Mouse (Mus musculus): Measurements from ENCODE around the gene Otos. TPM values are rescaled to one million over a fixed set of nuclear protein-coding genes. Genes with fewer than 3 reads are reported as not detected.

The Otos gene
- 0.24 and 0.47 TPM in 2 replicates for polyA plus RNA-seq (2015; fragmentation: Nextera tagmentation; extraction: Ambion mirVana)

DNA sequence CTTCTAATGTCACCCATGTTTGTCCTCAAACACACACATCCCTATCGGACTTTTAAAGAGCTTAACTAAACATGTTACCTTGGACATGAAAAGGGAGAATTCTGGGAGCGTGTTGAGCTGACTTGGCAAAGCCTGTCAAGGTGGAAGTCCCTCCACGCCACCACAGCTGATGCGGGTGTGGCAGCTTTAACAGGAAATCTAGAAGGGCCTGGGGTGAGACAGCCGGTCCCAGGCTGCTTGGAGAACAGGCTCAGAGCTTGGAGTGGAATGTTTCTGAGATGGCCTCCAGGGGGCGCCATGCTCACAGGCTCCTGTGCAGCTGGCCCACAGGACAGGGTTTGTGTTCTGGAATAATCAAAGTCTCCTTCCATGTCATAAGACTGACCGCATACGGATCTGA, at the start of gene Otos:
Gene Otos, minus strand, starts transcription at position 169 of the 400 bp plus-strand sequence.
- peak within 1 kb of the TSS; percentile 22 for H3K4me2 ChIP-seq (ENCODE audit: low read depth, low read length)
- 0 out of 2 replicates have a peak, but pooled peaks have one; percentile 47 for ATAC-seq (replicated peaks; ENCODE audit: extremely low read depth, insufficient read depth, low FRiP score)
- 23% methylated on average over 8 of the region's 8 CpGs for WGBS

DNA sequence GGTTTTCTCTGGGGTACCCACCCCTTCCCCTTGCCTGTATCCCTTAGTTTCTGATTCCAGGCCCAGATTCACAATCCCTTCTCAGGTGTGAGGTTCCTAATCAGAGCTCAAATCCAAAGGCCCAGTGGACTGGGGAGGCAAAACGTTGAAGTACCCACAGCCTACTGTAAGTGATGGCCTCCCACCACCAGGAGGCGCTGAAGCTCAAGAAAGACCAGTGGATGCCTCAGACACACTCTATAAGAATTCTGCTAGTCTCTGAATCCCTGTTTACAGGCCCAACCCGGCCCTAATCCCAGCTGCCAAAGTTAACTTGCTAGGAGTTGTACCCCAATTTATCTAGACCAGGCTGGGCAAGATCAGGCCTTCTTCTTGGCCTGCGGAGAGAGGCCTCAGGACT, 48.2 kb upstream of the Otos start:
- no peak overlapping the region for H3K27ac ChIP-seq (ENCODE audit: low read length)
- no peaks in the 10 kb centered on the region for H3K36me3 ChIP-seq (ENCODE audit: control insufficient read depth, insufficient read depth)
- H3K9ac ChIP-seq (ENCODE audit: low read length): no peak overlapping the region
- H3K9me3 ChIP-seq (replicated peaks; ENCODE audit: control insufficient read depth, low read length): no peaks in the 10 kb centered on the region
- WGBS: 32% methylated on average over 4 of the region's 4 CpGs
- no peaks in the 10 kb centered on the region for H3K27me3 ChIP-seq (ENCODE audit: control insufficient read depth, insufficient read depth, low read length)
- H3K4me1 ChIP-seq (ENCODE audit: control insufficient read depth, insufficient read depth, low read length): peaks cover 28% of the 10 kb centered on the region
- no peak overlapping the region for H3K4me2 ChIP-seq (ENCODE audit: low read depth, low read length)
- ATAC-seq (replicated peaks; ENCODE audit: extremely low read depth, insufficient read depth, low FRiP score): no peak
- no peak overlapping the region for H3K4me3 ChIP-seq (ENCODE audit: low read length)

More for the DNA sequence above, at the start of gene Otos:
- Histone ChIP-seq H3K4me3 (ENCODE audit: low read length) (no peak within 1 kb of the TSS), H3K27ac (ENCODE audit: low read length) (no peak within 1 kb of the TSS), H3K27me3 (ENCODE audit: control insufficient read depth, insufficient read depth, low read length) (no peaks in the 10 kb centered on the region), H3K9ac (ENCODE audit: low read length) (no peak within 1 kb of the TSS), H3K9me3 (replicated peaks; ENCODE audit: control insufficient read depth, low read length) (no peaks in the 10 kb centered on the region), H3K36me3 (ENCODE audit: control insufficient read depth, insufficient read depth) (no peaks in the 10 kb centered on the region), H3K4me1 (ENCODE audit: control insufficient read depth, insufficient read depth, low read length) (peaks cover 3% of the 10 kb centered on the region; the same call in 1 of the 2 replicates)

DNA sequence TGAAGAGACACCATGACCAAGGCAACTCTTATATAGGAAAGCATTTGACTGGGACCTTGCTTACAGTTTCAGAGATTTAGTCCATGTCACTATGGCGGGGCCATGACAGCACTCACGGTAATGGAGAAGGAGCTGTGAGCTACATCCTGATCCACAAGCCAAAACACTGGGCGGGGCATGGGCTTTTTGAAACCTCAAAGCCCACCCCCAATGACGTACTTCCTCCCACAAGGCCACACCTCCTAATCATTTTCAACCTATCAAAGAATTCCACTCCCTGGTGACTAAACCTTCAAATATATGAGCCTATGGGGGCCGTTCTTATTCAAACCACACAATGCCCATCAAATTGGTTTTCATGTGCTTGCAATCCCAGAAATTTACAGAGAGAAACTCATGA, 47.1 kb upstream of the Otos start:
- 87% methylated on average over 5 of the region's 5 CpGs for WGBS
- no peak overlapping the region for H3K9ac ChIP-seq (ENCODE audit: low read length)
- no peak overlapping the region for H3K4me3 ChIP-seq (ENCODE audit: low read length)
- no peak overlapping the region for H3K4me2 ChIP-seq (ENCODE audit: low read depth, low read length)
- no peak overlapping the region for H3K27ac ChIP-seq (ENCODE audit: low read length)
- no peaks in the 10 kb centered on the region for H3K36me3 ChIP-seq (ENCODE audit: control insufficient read depth, insufficient read depth)
- ATAC-seq (replicated peaks; ENCODE audit: extremely low read depth, insufficient read depth, low FRiP score): no peak
- peaks cover 24% of the 10 kb centered on the region for H3K4me1 ChIP-seq (ENCODE audit: control insufficient read depth, insufficient read depth, low read length)
- no peaks in the 10 kb centered on the region for H3K9me3 ChIP-seq (replicated peaks; ENCODE audit: control insufficient read depth, low read length)
- no peaks in the 10 kb centered on the region for H3K27me3 ChIP-seq (ENCODE audit: control insufficient read depth, insufficient read depth, low read length)

DNA sequence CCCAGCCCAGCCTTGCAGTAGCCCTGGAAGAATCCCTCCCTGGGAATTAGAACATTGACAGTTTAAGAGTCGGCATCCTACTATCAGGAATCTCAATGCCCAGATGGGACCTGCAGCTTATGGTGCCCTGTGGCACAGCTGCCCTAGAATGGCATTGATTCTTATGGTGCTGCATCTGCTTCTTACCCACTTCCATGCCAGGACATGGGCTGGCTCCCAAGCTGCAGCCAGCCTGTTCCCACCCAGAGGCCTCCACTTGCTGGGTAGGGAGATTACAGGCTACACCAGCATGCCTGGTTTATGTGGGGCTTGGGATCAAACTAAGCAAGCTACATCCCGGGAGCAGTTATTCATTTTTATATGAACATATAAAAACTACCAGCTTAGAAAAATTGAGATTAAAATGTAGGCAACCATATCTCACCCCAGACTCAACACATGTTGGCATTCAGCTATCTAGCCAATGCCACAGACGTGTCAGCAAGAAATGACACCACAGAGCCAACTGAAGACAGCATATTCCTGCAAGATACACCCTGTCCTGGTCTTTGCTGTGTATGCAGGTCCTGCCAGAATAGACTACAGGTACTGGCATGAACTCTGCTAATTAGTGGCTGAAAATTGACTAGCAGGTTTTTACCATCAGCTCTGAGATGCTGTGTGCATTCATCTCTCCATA, 42.7 kb upstream of the Otos start:
- H3K4me1 ChIP-seq (ENCODE audit: control insufficient read depth, insufficient read depth, low read length): no peaks in the 10 kb centered on the region
- H3K9ac ChIP-seq (ENCODE audit: low read length): no peak overlapping the region
- H3K27ac ChIP-seq (ENCODE audit: low read length): no peak overlapping the region
- H3K36me3 ChIP-seq (ENCODE audit: control insufficient read depth, insufficient read depth): no peaks in the 10 kb centered on the region
- H3K4me3 ChIP-seq (ENCODE audit: low read length): no peak overlapping the region
- no peak overlapping the region for H3K4me2 ChIP-seq (ENCODE audit: low read depth, low read length)
- 77% methylated on average over 3 of the region's 3 CpGs for WGBS
- no peaks in the 10 kb centered on the region for H3K27me3 ChIP-seq (ENCODE audit: control insufficient read depth, insufficient read depth, low read length)
- H3K9me3 ChIP-seq (replicated peaks; ENCODE audit: control insufficient read depth, low read length): no peaks in the 10 kb centered on the region
- ATAC-seq (replicated peaks; ENCODE audit: extremely low read depth, insufficient read depth, low FRiP score): no peak

DNA sequence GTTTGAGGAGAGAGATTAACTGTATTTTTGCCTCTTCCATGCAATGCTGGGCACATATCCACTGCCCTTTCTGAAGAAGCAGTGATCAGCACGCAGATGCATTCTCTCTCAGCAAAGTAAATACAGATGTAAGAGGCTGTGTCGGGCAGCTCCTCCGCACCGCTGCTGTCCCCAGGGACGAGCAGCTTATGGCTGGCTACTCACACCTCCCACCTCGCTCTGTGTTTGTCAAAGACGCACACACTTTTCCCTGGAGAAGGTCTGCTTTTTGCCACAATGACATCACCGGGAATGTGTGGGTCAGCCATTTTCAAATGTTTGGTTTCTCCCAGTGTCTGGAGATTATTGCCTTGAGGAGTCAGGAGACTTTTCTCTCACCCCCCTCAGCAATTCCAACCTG, 38.4 kb upstream of the Otos start:
- WGBS: 45% methylated on average over 8 of the region's 8 CpGs
- no peak overlapping the region for H3K4me3 ChIP-seq (ENCODE audit: low read length)
- H3K9ac ChIP-seq (ENCODE audit: low read length): no peak overlapping the region
- H3K4me1 ChIP-seq (ENCODE audit: control insufficient read depth, insufficient read depth, low read length): no peaks in the 10 kb centered on the region
- no peaks in the 10 kb centered on the region for H3K9me3 ChIP-seq (replicated peaks; ENCODE audit: control insufficient read depth, low read length)
- no peaks in the 10 kb centered on the region for H3K27me3 ChIP-seq (ENCODE audit: control insufficient read depth, insufficient read depth, low read length)
- H3K27ac ChIP-seq (ENCODE audit: low read length): no peak overlapping the region
- H3K4me2 ChIP-seq (ENCODE audit: low read depth, low read length): no peak overlapping the region
- ATAC-seq (replicated peaks; ENCODE audit: extremely low read depth, insufficient read depth, low FRiP score): no peak
- H3K36me3 ChIP-seq (ENCODE audit: control insufficient read depth, insufficient read depth): no peaks in the 10 kb centered on the region

DNA sequence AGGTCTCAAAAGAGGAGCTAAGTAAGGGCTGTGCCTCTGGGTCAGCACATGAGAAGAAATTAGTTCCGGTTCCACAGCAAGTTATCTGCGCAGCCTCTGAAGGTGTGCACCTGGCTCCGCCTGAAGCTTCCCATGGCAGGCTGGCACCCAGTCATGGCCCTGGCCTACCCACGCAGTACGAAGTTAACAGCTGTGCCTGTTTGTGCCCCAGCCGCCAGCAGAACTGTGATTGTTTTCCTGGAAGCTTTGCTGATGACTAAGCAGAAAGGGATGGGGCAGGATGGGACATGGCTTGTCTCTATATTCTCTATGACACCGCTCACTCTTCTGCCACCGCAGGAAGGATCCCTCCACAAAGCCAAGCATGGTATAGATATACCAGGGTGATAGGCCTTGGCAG, 34.5 kb upstream of the Otos start:
- H3K4me3 ChIP-seq (ENCODE audit: low read length): no peak overlapping the region
- H3K9me3 ChIP-seq (replicated peaks; ENCODE audit: control insufficient read depth, low read length): no peaks in the 10 kb centered on the region
- H3K27ac ChIP-seq (ENCODE audit: low read length): no peak overlapping the region
- H3K9ac ChIP-seq (ENCODE audit: low read length): no peak overlapping the region
- no peak overlapping the region for H3K4me2 ChIP-seq (ENCODE audit: low read depth, low read length)
- no peaks in the 10 kb centered on the region for H3K36me3 ChIP-seq (ENCODE audit: control insufficient read depth, insufficient read depth)
- 86% methylated on average over 8 of the region's 8 CpGs for WGBS
- H3K27me3 ChIP-seq (ENCODE audit: control insufficient read depth, insufficient read depth, low read length): 0 out of 2 replicates have a peak, but pooled peaks cover 2% of the 10 kb centered on the region
- H3K4me1 ChIP-seq (ENCODE audit: control insufficient read depth, insufficient read depth, low read length): no peaks in the 10 kb centered on the region
- ATAC-seq (replicated peaks; ENCODE audit: extremely low read depth, insufficient read depth, low FRiP score): no peak

DNA sequence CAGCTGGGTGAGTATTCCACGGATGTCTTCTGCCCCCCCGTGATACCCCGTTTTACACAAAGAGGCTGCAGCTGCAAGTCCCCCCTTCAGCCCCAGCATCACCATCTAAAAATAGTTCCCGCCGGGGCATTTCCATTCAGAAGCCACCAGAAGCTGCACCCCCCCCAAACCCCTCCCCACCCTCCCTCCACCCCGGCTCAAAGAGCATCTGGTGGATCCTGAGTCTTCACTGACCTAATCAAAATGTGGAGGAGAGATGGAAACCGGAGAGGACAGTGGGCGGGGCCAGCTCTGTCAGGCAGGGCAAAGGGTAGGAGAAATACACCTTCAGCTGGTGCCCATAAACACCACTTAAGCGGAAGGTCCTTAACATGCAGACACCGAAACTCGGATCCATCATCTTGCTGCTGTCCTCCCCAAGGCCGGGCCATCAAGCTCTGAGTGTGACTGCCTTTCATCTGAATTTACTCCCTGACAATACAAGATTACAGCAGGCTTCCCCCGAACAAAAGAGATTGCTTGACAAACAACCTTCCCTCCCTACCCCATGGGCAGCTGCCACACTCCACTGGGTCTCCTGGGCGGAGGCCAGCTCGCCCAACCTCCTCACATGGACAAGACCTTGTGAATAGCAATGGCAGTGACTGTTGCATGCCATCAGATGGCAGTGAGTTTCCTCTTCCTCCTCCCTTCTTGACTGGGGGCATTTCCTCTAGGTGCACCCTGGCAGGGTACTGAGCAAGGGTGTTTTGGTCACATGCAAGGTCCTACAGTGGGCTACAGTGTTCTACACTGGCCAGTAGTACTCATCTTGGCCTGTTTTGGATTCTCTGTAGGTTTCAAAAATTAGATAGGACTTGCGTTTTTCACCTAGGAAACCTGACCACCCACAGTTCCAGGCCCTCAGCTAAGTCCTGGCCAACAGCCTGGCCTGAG, 32.3 kb upstream of the Otos start:
- Histone ChIP-seq H3K4me1 (ENCODE audit: control insufficient read depth, insufficient read depth, low read length) (peaks cover 5% of the 10 kb centered on the region), H3K36me3 (ENCODE audit: control insufficient read depth, insufficient read depth) (no peaks in the 10 kb centered on the region), H3K27ac (ENCODE audit: low read length) (no peak overlapping the region), H3K4me2 (ENCODE audit: low read depth, low read length) (peak overlapping the region; percentile 13; the same call in 1 of the 2 replicates), H3K27me3 (ENCODE audit: control insufficient read depth, insufficient read depth, low read length) (0 out of 2 replicates have a peak, but pooled peaks cover 2% of the 10 kb centered on the region), H3K4me3 (ENCODE audit: low read length) (no peak overlapping the region), H3K9ac (ENCODE audit: low read length) (no peak overlapping the region), H3K9me3 (replicated peaks; ENCODE audit: control insufficient read depth, low read length) (no peaks in the 10 kb centered on the region)
- WGBS: 46% methylated on average over 16 of the region's 16 CpGs
- no peak for ATAC-seq (replicated peaks; ENCODE audit: extremely low read depth, insufficient read depth, low FRiP score)

DNA sequence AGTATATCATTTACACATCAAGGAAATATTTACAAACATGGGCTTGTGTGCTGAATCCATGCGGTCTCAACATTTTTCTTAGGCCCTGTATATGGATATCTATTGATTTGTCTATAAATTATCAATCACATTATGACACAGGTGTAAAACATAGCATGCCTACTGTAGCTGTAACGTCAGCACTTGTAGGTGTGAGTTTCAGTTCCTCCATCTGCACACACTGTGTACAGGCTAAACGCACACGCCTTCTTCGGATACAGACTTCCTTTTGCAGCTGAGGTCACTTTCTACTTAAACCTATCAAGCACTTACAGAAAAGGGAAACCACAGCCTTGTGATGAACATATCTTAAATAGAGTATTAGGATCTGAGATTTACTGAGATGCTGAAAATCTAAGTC, 30.1 kb upstream of the Otos start:
- no peak for ATAC-seq (replicated peaks; ENCODE audit: extremely low read depth, insufficient read depth, low FRiP score)
- Histone ChIP-seq H3K36me3 (ENCODE audit: control insufficient read depth, insufficient read depth) (no peaks in the 10 kb centered on the region), H3K27me3 (ENCODE audit: control insufficient read depth, insufficient read depth, low read length) (0 out of 2 replicates have a peak, but pooled peaks cover 2% of the 10 kb centered on the region), H3K9me3 (replicated peaks; ENCODE audit: control insufficient read depth, low read length) (no peaks in the 10 kb centered on the region), H3K27ac (ENCODE audit: low read length) (no peak overlapping the region), H3K4me2 (ENCODE audit: low read depth, low read length) (no peak overlapping the region), H3K4me1 (ENCODE audit: control insufficient read depth, insufficient read depth, low read length) (peaks cover 5% of the 10 kb centered on the region), H3K4me3 (ENCODE audit: low read length) (no peak overlapping the region), H3K9ac (ENCODE audit: low read length) (no peak overlapping the region)
- WGBS: 85% methylated on average over 5 of the region's 5 CpGs

DNA sequence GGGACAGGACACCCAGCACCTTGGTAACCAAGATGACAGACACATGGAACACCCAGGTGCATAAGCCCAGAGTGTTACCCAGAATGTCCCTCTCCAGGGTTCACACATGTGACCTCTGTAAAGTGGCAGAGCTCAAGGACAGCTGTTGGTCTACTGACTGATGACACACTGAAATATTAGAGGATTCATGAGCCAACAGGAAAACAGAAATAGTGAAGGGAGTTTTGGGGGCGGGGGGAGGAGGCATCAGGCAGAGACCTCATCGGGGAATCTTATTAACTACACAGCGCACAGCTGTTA, 28.0 kb upstream of the Otos start:
- Histone ChIP-seq H3K9me3 (replicated peaks; ENCODE audit: control insufficient read depth, low read length) (no peaks in the 10 kb centered on the region), H3K9ac (ENCODE audit: low read length) (no peak overlapping the region), H3K4me3 (ENCODE audit: low read length) (no peak overlapping the region), H3K36me3 (ENCODE audit: control insufficient read depth, insufficient read depth) (no peaks in the 10 kb centered on the region), H3K27ac (ENCODE audit: low read length) (no peak overlapping the region), H3K27me3 (ENCODE audit: control insufficient read depth, insufficient read depth, low read length) (peaks cover 2% of the 10 kb centered on the region; the same call in 1 of the 2 replicates), H3K4me1 (ENCODE audit: control insufficient read depth, insufficient read depth, low read length) (peaks cover 5% of the 10 kb centered on the region), H3K4me2 (ENCODE audit: low read depth, low read length) (no peak overlapping the region)
- ATAC-seq (replicated peaks; ENCODE audit: extremely low read depth, insufficient read depth, low FRiP score): no peak
- WGBS: 88% methylated on average over 3 of the region's 3 CpGs

Measured in heart, embryonic 16.5 days (tissue).